Mouse (Mus musculus) CH12.LX (cell line): ENCODE data around the gene Ube2u. TPM values are rescaled to one million over a fixed set of nuclear protein-coding genes. Genes with fewer than 3 reads are reported as not detected.

Experiments
- DNase-seq: peaks from one replicate; pipeline ENCODE4 v3.0.0-alpha.2; 2013; ENCODE audit errors: extremely low read depth
- H3K27ac ChIP-seq: 2 replicates; pipeline ENCODE4 v1.5.1; 2012; ENCODE audit warnings: low read depth, mild to moderate bottlenecking, control low read depth, moderate library complexity; ENCODE audit not compliant: insufficient read depth
- H3K27me3 ChIP-seq: replicated peaks from 2 replicates; pipeline ENCODE3; 2012; ENCODE audit warnings: inconsistent platforms
- H3K36me3 ChIP-seq, 2 experiments: replicated peaks in 1 of 2; 2 replicates each; pipeline versions ENCODE3 to v1.6.1; 2012; ENCODE audit warnings: inconsistent platforms in 1 of 2, low read length in 1 of 2, mild to moderate bottlenecking in 1 of 2, mixed read lengths in 1 of 2, moderate library complexity in 1 of 2; ENCODE audit not compliant: control insufficient read depth in 1 of 2, insufficient read depth in 1 of 2
- H3K4me1 ChIP-seq, 2 experiments: 2 replicates each; pipeline ENCODE4 v1.6.1; 2012; ENCODE audit warnings: inconsistent platforms in 1 of 2, moderate library complexity in 1 of 2; ENCODE audit not compliant: insufficient read depth in 2 of 2, control insufficient read depth in 1 of 2
- H3K4me2 ChIP-seq: 2 replicates; pipeline ENCODE4 v1.6.1; 2012; ENCODE audit warnings: low read depth, mild to moderate bottlenecking, control low read depth; ENCODE audit not compliant: poor library complexity, insufficient read depth, severe bottlenecking
- H3K4me3 ChIP-seq, 3 experiments: fragments of 150-350 bp in 1 of 3; sonication (generic) in 1 of 3; replicated peaks in 1 of 3; 2 replicates each; pipeline versions ENCODE3 to v1.5.1; 2011 to 2012; ENCODE audit warnings: low read depth in 2 of 3, low read length in 2 of 3, mild to moderate bottlenecking in 2 of 3, moderate library complexity in 2 of 3, control low read depth in 1 of 3, improper control_type of control experiment in 1 of 3, inconsistent platforms in 1 of 3, mixed read lengths in 1 of 3; ENCODE audit not compliant: poor library complexity in 1 of 3
- H3K79me2 ChIP-seq: replicated peaks from 2 replicates; pipeline ENCODE4 v1.6.1; 2012; ENCODE audit warnings: mild to moderate bottlenecking, moderate library complexity; ENCODE audit not compliant: control insufficient read depth, poor library complexity, insufficient read depth, severe bottlenecking; ENCODE audit errors: extremely low read depth
- H3K9ac ChIP-seq: 2 replicates; pipeline ENCODE4 v1.6.1; 2012; ENCODE audit warnings: low read depth, mild to moderate bottlenecking, control low read depth, moderate library complexity; ENCODE audit not compliant: insufficient read depth
- H3K9me3 ChIP-seq: replicated peaks from 2 replicates; pipeline ENCODE3; 2012; ENCODE audit warnings: low read length, inconsistent platforms, mixed read lengths
- CHD2 ChIP-seq: IDR thresholded peaks from 2 replicates; pipeline ENCODE4 v1.6.1; 2011; ENCODE audit warnings: low read length, improper control_type of control experiment
- E2F4 ChIP-seq: IDR thresholded peaks from 2 replicates; pipeline ENCODE4 v1.6.1; 2011; ENCODE audit warnings: low read depth, low read length, improper control_type of control experiment; ENCODE audit not compliant: insufficient replicate concordance
- EP300 ChIP-seq: IDR thresholded peaks from 2 replicates; pipeline ENCODE4 v1.6.1; 2011; ENCODE audit warnings: low read length, improper control_type of control experiment
- JUN ChIP-seq: IDR thresholded peaks from 2 replicates; pipeline ENCODE4 v1.6.1; 2011; ENCODE audit warnings: low read depth, mild to moderate bottlenecking, low read length, improper control_type of control experiment, moderate library complexity; ENCODE audit not compliant: insufficient read depth
- MXI1 ChIP-seq: IDR thresholded peaks from 2 replicates; pipeline ENCODE4 v1.6.1; 2011; ENCODE audit warnings: mild to moderate bottlenecking, low read depth, low read length, improper control_type of control experiment
- MYC ChIP-seq: IDR thresholded peaks from 2 replicates; pipeline ENCODE4 v1.6.1; 2011; ENCODE audit warnings: low read depth, mild to moderate bottlenecking, improper control_type of control experiment, low read length
- POLR2AphosphoS2 ChIP-seq: IDR thresholded peaks from 2 replicates; pipeline ENCODE4 v1.6.1; 2011; ENCODE audit warnings: low read depth, low read length, improper control_type of control experiment
- RCOR1 ChIP-seq: conservative IDR thresholded peaks from 2 replicates; pipeline ENCODE4 v1.6.1; 2012; ENCODE audit warnings: low read depth, mild to moderate bottlenecking, inconsistent platforms, low read length, improper control_type of control experiment
- TCF12 ChIP-seq: IDR thresholded peaks from 2 replicates; pipeline ENCODE4 v1.6.1; 2014; ENCODE audit warnings: low read depth, mild to moderate bottlenecking, inconsistent platforms, low read length, improper control_type of control experiment
- UBTF ChIP-seq: IDR thresholded peaks from 2 replicates; pipeline ENCODE4 v1.6.1; 2012; ENCODE audit warnings: low read depth, mild to moderate bottlenecking, inconsistent platforms, low read length, improper control_type of control experiment, moderate library complexity
- USF1 ChIP-seq: IDR thresholded peaks from 2 replicates; pipeline ENCODE4 v1.6.1; 2014; ENCODE audit warnings: low read depth, mild to moderate bottlenecking, inconsistent platforms, low read length, improper control_type of control experiment
- ZC3H11A ChIP-seq: IDR thresholded peaks from 2 replicates; pipeline ENCODE4 v1.6.1; 2012; ENCODE audit warnings: low read depth, mild to moderate bottlenecking, inconsistent platforms, low read length, improper control_type of control experiment
- ZMIZ1 ChIP-seq: IDR thresholded peaks from 2 replicates; pipeline ENCODE4 v1.6.1; 2012; ENCODE audit warnings: low read depth, mild to moderate bottlenecking, inconsistent platforms, low read length, improper control_type of control experiment
- ZNF384 ChIP-seq: IDR thresholded peaks from 2 replicates; pipeline ENCODE4 v1.6.1; 2012; ENCODE audit warnings: low read depth, low read length, improper control_type of control experiment, inconsistent platforms
- dilution Hi-C: fragments of 300-500 bp; cut with MboI; formaldehyde crosslinking; loops from 2 replicates; pipeline ENCODE4 v1.14.3; 2020; ENCODE audit warnings: low sequenced_read_pairs; ENCODE audit not compliant: extremely low pct_unique_long_range_greater_than_20kb, extremely low pct_ligation_motif_present
- in situ Hi-C: fragments of 300-500 bp; cut with MboI; formaldehyde crosslinking; loops from 3 replicates; pipeline ENCODE4 v1.14.3; 2019; ENCODE audit warnings: low sequenced_read_pairs, low pct_ligation_motif_present, low pct_unique_long_range_greater_than_20kb, mixed read lengths
- polyA plus RNA-seq: library from polyadenylated mRNA; unstranded; fragments of >175 nt; gene quantifications from 2 replicates; pipeline ENCODE4 v1.2.1, GENCODE M21; 2012; ENCODE audit warnings: low read depth; ENCODE audit not compliant: insufficient read length
- total RNA-seq, 2 experiments: library from RNA; depleted of rRNA; stranded (reverse); fragments of 300-350 nt in 1 of 2; fragments of >200 nt in 1 of 2; gene quantifications; 2 replicates each; pipeline ENCODE4 v1.2.3; 2012 to 2014

Gene Ube2u
- total RNA-seq (2012; rRNA removed) = not detected in 2 replicates
- total RNA-seq (2014; rRNA removed) = not detected in 2 replicates
- not detected in 2 replicates for polyA plus RNA-seq

- no peaks in the 10 kb centered on the region for H3K27me3 ChIP-seq
- TF ChIP-seq RCOR1 (no peak), ZNF384 (no peak), USF1 (no peak), POLR2AphosphoS2 (no peak), MXI1 (no peak), MYC (no peak), E2F4 (no peak), UBTF (no peak), ZC3H11A (no peak), CHD2 (no peak), ZMIZ1 (no peak)
- H3K4me3 ChIP-seq = no peak within 1 kb of the TSS
- no peak within 1 kb of the TSS for H3K9ac ChIP-seq
- dilution Hi-C loops (no loop called here), in situ Hi-C loops (no loop called here)
- H3K4me1 ChIP-seq = no peaks in the 10 kb centered on the region
- H3K4me2 ChIP-seq = no peak within 1 kb of the TSS
- H3K27ac ChIP-seq = no peak within 1 kb of the TSS
- no peaks in the 10 kb centered on the region for H3K79me2 ChIP-seq
- no peaks in the 10 kb centered on the region for H3K36me3 ChIP-seq
- peaks cover 20% of the 10 kb centered on the region for H3K9me3 ChIP-seq
- DNase-seq = no peak
These were observed at the start of gene Ube2u for GRCm38 (mm10) chr4:100478592-100479321. TSS of gene Ube2u (plus strand) at chr4:100478849.

GRCm38 (mm10) chr4:100429371-100429900 lies 49.2 kb upstream of the Ube2u start:
- no peak overlapping the region for H3K9ac ChIP-seq
- no peaks in the 10 kb centered on the region for H3K36me3 ChIP-seq
- peaks cover 47% of the 10 kb centered on the region for H3K9me3 ChIP-seq
- no peak overlapping the region for H3K4me2 ChIP-seq
- no peak overlapping the region for H3K27ac ChIP-seq
- DNase-seq = no peak
- H3K27me3 ChIP-seq = no peaks in the 10 kb centered on the region
- no peak overlapping the region for H3K4me3 ChIP-seq
- in situ Hi-C loops = no loop called here
- no peak for TF ChIP-seq EP300
- no peak for TF ChIP-seq TCF12
- TF ChIP-seq JUN = no peak
- no peaks in the 10 kb centered on the region for H3K4me1 ChIP-seq
- no peaks in the 10 kb centered on the region for H3K79me2 ChIP-seq
- dilution Hi-C loops = no loop called here
